Mouse (Mus musculus) intestine, postnatal 0 days (tissue): ENCODE measurements at regions not wholly inside any gene's neighbourhood (a gene's known extent, or its start where the extent isn't known, plus 50 kb on each side); places are given as distances from the start of the nearest gene placed in this dataset.
"Not testable (repeated sequence)": the region's sequence is repeated elsewhere in the genome, so short reads cannot be mapped to it uniquely, and the experiment has no call there.

Experiments
- ATAC-seq: fragments of 200-750 bp; cut with Nextera tagmentation; 2 replicates; pipeline ENCODE4 v1.8.0; 2017; ENCODE audit warnings: mild to moderate bottlenecking, moderate TSS enrichment, moderate library complexity
- H3K27ac ChIP-seq: fragments of 300-500 bp; sonication (generic); 2 replicates; pipeline ENCODE4 v1.5.1; 2014; ENCODE audit warnings: mild to moderate bottlenecking, low read depth, low read length, moderate library complexity
- H3K27me3 ChIP-seq: fragments of 300-500 bp; sonication (generic); replicated peaks from 2 replicates; pipeline ENCODE4 v1.6.1; 2014; ENCODE audit warnings: low read length, mixed read lengths; ENCODE audit not compliant: control insufficient read depth, insufficient read depth
- H3K36me3 ChIP-seq: fragments of 300-500 bp; sonication (generic); 2 replicates; pipeline ENCODE4 v1.6.1; 2014; ENCODE audit warnings: mild to moderate bottlenecking, moderate library complexity; ENCODE audit not compliant: control insufficient read depth, insufficient read depth
- H3K4me1 ChIP-seq: fragments of 300-500 bp; sonication (generic); replicated peaks from 2 replicates; pipeline ENCODE4 v1.6.1; 2014; ENCODE audit warnings: antibody characterized with exemption, low read length, mixed read lengths; ENCODE audit not compliant: control insufficient read depth, insufficient read depth
- H3K4me2 ChIP-seq: fragments of 300-500 bp; sonication (generic); replicated peaks from 2 replicates; pipeline ENCODE4 v1.6.1; 2014; ENCODE audit warnings: low read depth, mild to moderate bottlenecking, moderate library complexity
- H3K4me3 ChIP-seq: fragments of 300-500 bp; sonication (generic); 2 replicates; pipeline ENCODE4 v1.5.1; 2014; ENCODE audit warnings: low read depth, low read length
- H3K9ac ChIP-seq: fragments of 300-500 bp; sonication (generic); 2 replicates; pipeline ENCODE4 v1.6.1; 2014; ENCODE audit warnings: mild to moderate bottlenecking, low read depth, low read length
- H3K9me3 ChIP-seq: fragments of 300-500 bp; sonication (generic); 2 replicates; pipeline ENCODE4 v1.6.1; 2016; ENCODE audit warnings: mixed run types; ENCODE audit not compliant: control insufficient read depth
- CTCF ChIP-seq: sonication (generic); IDR thresholded peaks from 2 replicates; pipeline ENCODE4 v1.5.1; 2016; ENCODE audit warnings: low read depth, mild to moderate bottlenecking, control low read depth, antibody characterized with exemption, moderate library complexity
- WGBS: fragments of 180-500 bp; shearing (Covaris S2); extraction: QIAGEN DNeasy Blood & Tissue Kit; methylation state at CpG from one replicate; pipeline ENCODE4 v1.1.7; 2014; 5-methylcytosine and 5-hydroxymethylcytosine counted together

GRCm38 (mm10) chr7:29639591-29639990, 87.2 kb downstream of the Catsperg2 start:
- H3K4me1 ChIP-seq, H3K27ac ChIP-seq, H3K36me3 ChIP-seq, H3K27me3 ChIP-seq, H3K4me3 ChIP-seq, H3K9me3 ChIP-seq, H3K4me2 ChIP-seq, ATAC-seq, H3K9ac ChIP-seq: not testable (repeated sequence)
- 91% methylated on average over 5 of the region's 5 CpGs for WGBS

- no peaks in the 10 kb centered on the region for H3K9me3 ChIP-seq
- H3K9ac ChIP-seq, result no peak overlapping the region
- no peak overlapping the region for H3K4me2 ChIP-seq
- WGBS, result 35% methylated on average over 1 of the region's 1 CpGs
- TF ChIP-seq CTCF, result no peak
- H3K4me1 ChIP-seq, result no peaks in the 10 kb centered on the region
- H3K27me3 ChIP-seq, result no peaks in the 10 kb centered on the region
- no peaks in the 10 kb centered on the region for H3K36me3 ChIP-seq
- no peak overlapping the region for H3K4me3 ChIP-seq
- no peak overlapping the region for H3K27ac ChIP-seq
- ATAC-seq, result no peak
Observed at GRCm38 (mm10) chr7:29602356-29602755, 83.9 kb upstream of the Sipa1l3 start.

GRCm38 (mm10) chr7:29601337-29601736, 82.9 kb upstream of the Sipa1l3 start:
- no peak for ATAC-seq
- WGBS, result 74% methylated on average over 6 of the region's 6 CpGs

GRCm38 (mm10) chr7:29597291-29597690, 78.8 kb upstream of the Sipa1l3 start:
- H3K27me3 ChIP-seq, H3K4me3 ChIP-seq, H3K9me3 ChIP-seq, H3K36me3 ChIP-seq, H3K9ac ChIP-seq, H3K4me2 ChIP-seq, ATAC-seq, H3K27ac ChIP-seq, H3K4me1 ChIP-seq: not testable (repeated sequence)
- peak; percentile 74 for TF ChIP-seq CTCF
- WGBS, result 25% methylated on average over 7 of the region's 7 CpGs

More at GRCm38 (mm10) chr7:29601337-29601736, 82.9 kb upstream of the Sipa1l3 start:
- H3K27ac ChIP-seq, result no peak overlapping the region
- H3K27me3 ChIP-seq, result no peaks in the 10 kb centered on the region
- H3K4me1 ChIP-seq, result no peaks in the 10 kb centered on the region
- H3K4me3 ChIP-seq, result no peak overlapping the region
- H3K9me3 ChIP-seq, result no peaks in the 10 kb centered on the region
- no peak overlapping the region for H3K4me2 ChIP-seq
- TF ChIP-seq CTCF, result no peak
- H3K36me3 ChIP-seq, result no peaks in the 10 kb centered on the region
- H3K9ac ChIP-seq, result no peak overlapping the region

GRCm38 (mm10) chr7:29578128-29578527, 59.7 kb upstream of the Sipa1l3 start:
- 70% methylated on average over 5 of the region's 5 CpGs for WGBS

GRCm38 (mm10) chr7:29575606-29576005, 57.2 kb upstream of the Sipa1l3 start:
- Histone ChIP-seq H3K9ac (no peak overlapping the region), H3K4me3 (no peak overlapping the region), H3K4me1 (no peaks in the 10 kb centered on the region), H3K27ac (no peak overlapping the region), H3K36me3 (no peaks in the 10 kb centered on the region), H3K9me3 (no peaks in the 10 kb centered on the region), H3K4me2 (no peak overlapping the region), H3K27me3 (no peaks in the 10 kb centered on the region)
- 12% methylated on average over 1 of the region's 1 CpGs for WGBS
- ATAC-seq, result no peak
- no peak for TF ChIP-seq CTCF

More at GRCm38 (mm10) chr7:29578128-29578527, 59.7 kb upstream of the Sipa1l3 start:
- no peak overlapping the region for H3K4me2 ChIP-seq
- H3K27me3 ChIP-seq, result no peaks in the 10 kb centered on the region
- H3K27ac ChIP-seq, result no peak overlapping the region
- H3K4me1 ChIP-seq, result no peaks in the 10 kb centered on the region
- H3K36me3 ChIP-seq, result no peaks in the 10 kb centered on the region
- no peak for TF ChIP-seq CTCF
- no peak overlapping the region for H3K9ac ChIP-seq
- H3K9me3 ChIP-seq, result no peaks in the 10 kb centered on the region
- H3K4me3 ChIP-seq, result no peak overlapping the region
- ATAC-seq, result no peak
